Mouse (Mus musculus) adrenal gland, postnatal 0 days (tissue): ENCODE results near the gene Cd209f. TPM values are rescaled to one million over a fixed set of nuclear protein-coding genes. Genes with fewer than 3 reads are reported as not detected.

Experiments used
- polyA plus RNA-seq: library from polyadenylated mRNA; unstranded; fragments of >200 nt; fragmentation: Nextera tagmentation; extraction: Ambion mirVana; gene quantifications from 2 replicates; pipeline ENCODE4 v1.2.1, GENCODE M21; 2015

The Cd209f gene
- polyA plus RNA-seq: 0.66 TPM in 1 of 2 replicates, not detected in the other

DNA sequence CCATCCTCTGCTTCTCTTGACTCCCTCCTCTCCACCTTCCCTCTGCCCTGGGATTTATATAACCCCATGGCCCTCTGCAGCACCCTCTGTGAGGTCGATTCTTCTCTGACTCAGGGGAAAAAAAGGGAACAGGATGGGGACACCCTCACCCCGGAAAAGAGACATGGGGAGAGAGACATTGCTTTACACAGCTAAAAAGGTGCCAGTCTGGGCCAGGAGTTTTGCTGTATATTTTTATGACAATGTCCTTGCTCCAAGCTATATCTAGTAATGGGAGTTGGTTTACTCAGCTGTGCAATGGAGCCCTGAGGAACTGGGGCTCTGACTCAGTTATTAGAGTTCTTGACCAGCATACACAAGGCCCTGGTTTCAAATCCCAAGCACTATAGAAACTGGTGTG lies at the start of gene Cd209f:
TSS of gene Cd209f (minus strand) at position 101 of the 400 bp plus-strand sequence.

DNA sequence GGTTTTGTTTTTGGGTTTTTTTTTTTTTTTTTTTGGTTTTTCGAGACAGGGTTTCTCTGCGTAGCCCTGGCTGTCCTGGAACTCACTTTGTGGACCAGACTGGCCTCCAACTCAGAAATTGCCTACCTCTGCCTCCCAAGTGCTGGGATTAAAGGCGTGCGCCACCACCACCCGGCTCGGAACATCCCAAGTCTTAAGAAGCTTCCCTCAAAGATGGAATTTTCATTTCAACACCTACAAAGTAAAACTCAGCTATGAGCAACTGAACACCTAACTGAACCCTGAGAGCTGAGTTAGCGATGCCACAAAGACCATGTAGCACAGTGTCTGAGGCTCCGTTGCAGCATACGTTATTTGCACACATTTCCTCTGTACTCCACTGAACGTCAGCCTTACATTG lies 28.2 kb upstream of the Cd209f start, which contains the start of gene Cd209g:
TSS of gene Cd209g (plus strand) at position 301 of the 400 bp plus-strand sequence.

Other genes starting within 250 kb of the Cd209f start
- not detected in 2 replicates for gene Cd209d, start 227.3 kb downstream of the Cd209f start, polyA plus RNA-seq
- gene Cd209b, start 179.0 kb downstream of the Cd209f start, polyA plus RNA-seq: not detected in 2 replicates
- 0.14 and 0.22 TPM in 2 replicates for gene Cd209c, start 151.1 kb downstream of the Cd209f start, polyA plus RNA-seq
- gene Cd209g, start 28.3 kb upstream of the Cd209f start, polyA plus RNA-seq: not detected in 2 replicates
- gene Evi5l, start 60.7 kb upstream of the Cd209f start, polyA plus RNA-seq: 15.9 and 19.5 TPM in 2 replicates
- 5.1 and 11.1 TPM in 2 replicates for gene Prr36, start 111.6 kb upstream of the Cd209f start, polyA plus RNA-seq
- gene Lrrc8e, start 121.0 kb upstream of the Cd209f start, polyA plus RNA-seq: 2.2 and 4.1 TPM in 2 replicates
- 23.0 and 34.2 TPM in 2 replicates for gene Map2k7, start 132.9 kb upstream of the Cd209f start, polyA plus RNA-seq
- gene Gm49320, start 133.0 kb upstream of the Cd209f start, polyA plus RNA-seq: 0.41 and 1.6 TPM in 2 replicates
- gene Tgfbr3l, start 142.4 kb upstream of the Cd209f start, polyA plus RNA-seq: 2.6 and 4.0 TPM in 2 replicates
- gene Snapc2, start 147.2 kb upstream of the Cd209f start, polyA plus RNA-seq: 34.8 and 46.2 TPM in 2 replicates
- 40.0 and 80.7 TPM in 2 replicates for gene Ctxn1, start 153.4 kb upstream of the Cd209f start, polyA plus RNA-seq
- gene Timm44, start 170.1 kb upstream of the Cd209f start, polyA plus RNA-seq: 41.8 and 69.5 TPM in 2 replicates
- 9.5 and 12.4 TPM in 2 replicates for gene Ccl25, start 219.4 kb upstream of the Cd209f start, polyA plus RNA-seq
- 58.6 and 95.3 TPM in 2 replicates for gene Elavl1, start 219.6 kb upstream of the Cd209f start, polyA plus RNA-seq